Mouse (Mus musculus) midbrain, embryonic 15.5 days (tissue): Measurements from ENCODE around the gene Fdx1. TPM values are rescaled to one million over a fixed set of nuclear protein-coding genes. Genes with fewer than 3 reads are reported as not detected.

ENCODE experiments used
- ATAC-seq: fragments of 200-750 bp; cut with Nextera tagmentation; replicated peaks from 2 replicates; pipeline ENCODE4 v1.8.0; 2017; ENCODE audit warnings: moderate TSS enrichment
- H3K27ac ChIP-seq: fragments of 300-500 bp; sonication (generic); 2 replicates; pipeline ENCODE4 v1.5.1; 2015; ENCODE audit warnings: mild to moderate bottlenecking, inconsistent platforms
- H3K27me3 ChIP-seq: fragments of 300-500 bp; sonication (generic); replicated peaks from 2 replicates; pipeline ENCODE4 v1.6.1; 2015; ENCODE audit warnings: inconsistent platforms
- H3K36me3 ChIP-seq: fragments of 300-500 bp; sonication (generic); replicated peaks from 2 replicates; pipeline ENCODE4 v1.6.1; 2015; ENCODE audit warnings: inconsistent platforms
- H3K4me1 ChIP-seq: fragments of 300-500 bp; sonication (generic); 2 replicates; pipeline ENCODE4 v1.6.1; 2015; ENCODE audit warnings: inconsistent platforms
- H3K4me2 ChIP-seq: fragments of 300-500 bp; sonication (generic); 2 replicates; pipeline ENCODE4 v1.6.1; 2015; ENCODE audit warnings: inconsistent platforms, mild to moderate bottlenecking, moderate library complexity
- H3K4me3 ChIP-seq: fragments of 300-500 bp; sonication (generic); 2 replicates; pipeline ENCODE4 v1.5.1; 2015; ENCODE audit warnings: mild to moderate bottlenecking, inconsistent platforms
- H3K9ac ChIP-seq: fragments of 300-500 bp; sonication (generic); 2 replicates; pipeline ENCODE4 v1.6.1; 2015; ENCODE audit warnings: mild to moderate bottlenecking, inconsistent platforms
- H3K9me3 ChIP-seq: fragments of 300-500 bp; sonication (generic); 2 replicates; pipeline ENCODE4 v1.6.1; 2016; ENCODE audit warnings: inconsistent platforms
- WGBS: fragments of 180-500 bp; shearing (Covaris S2); methylation state at CpG from one replicate; pipeline ENCODE4 v1.1.7; 2015; ENCODE audit warnings: mixed read lengths; 5-methylcytosine and 5-hydroxymethylcytosine counted together
- polyA plus RNA-seq: library from polyadenylated mRNA; unstranded; fragments of >200 nt; fragmentation: Nextera tagmentation; extraction: Ambion mirVana; gene quantifications from 2 replicates; pipeline ENCODE4 v1.2.1, GENCODE M21; 2015

Fdx1 gene
- polyA plus RNA-seq, 1 experiment from 2014 or later, result 35.7 TPM

GRCm38 (mm10) chr9:51926629-51927028 lies 36.7 kb downstream of the Fdx1 start:
- no peak overlapping the region for H3K9ac ChIP-seq
- no peaks in the 10 kb centered on the region for H3K9me3 ChIP-seq
- ATAC-seq, result no peak
- H3K4me2 ChIP-seq, result no peak overlapping the region
- H3K27me3 ChIP-seq, result no peaks in the 10 kb centered on the region
- H3K4me1 ChIP-seq, result peaks cover 5% of the 10 kb centered on the region
- no peak overlapping the region for H3K4me3 ChIP-seq
- H3K27ac ChIP-seq, result no peak overlapping the region
- WGBS, result 94% methylated on average over 8 of the region's 8 CpGs
- no peaks in the 10 kb centered on the region for H3K36me3 ChIP-seq

GRCm38 (mm10) chr9:51924551-51925081 lies 38.7 kb downstream of the Fdx1 start:
- H3K9me3 ChIP-seq, result no peaks in the 10 kb centered on the region
- no peaks in the 10 kb centered on the region for H3K27me3 ChIP-seq
- no peak overlapping the region for H3K27ac ChIP-seq
- WGBS, result 89% methylated on average over 8 of the region's 8 CpGs
- H3K36me3 ChIP-seq, result no peaks in the 10 kb centered on the region
- no peak overlapping the region for H3K4me2 ChIP-seq
- no peak for ATAC-seq
- H3K4me3 ChIP-seq, result no peak overlapping the region
- peaks cover 5% of the 10 kb centered on the region for H3K4me1 ChIP-seq
- H3K9ac ChIP-seq, result no peak overlapping the region

GRCm38 (mm10) chr9:51922756-51923155 lies 40.6 kb downstream of the Fdx1 start:
- WGBS, result 36% methylated on average over 2 of the region's 2 CpGs

GRCm38 (mm10) chr9:51915580-51915979 lies 47.8 kb downstream of the Fdx1 start:
- Histone ChIP-seq H3K4me2 (no peak overlapping the region), H3K27me3 (no peaks in the 10 kb centered on the region), H3K9ac (no peak overlapping the region), H3K27ac (no peak overlapping the region), H3K36me3 (no peaks in the 10 kb centered on the region), H3K4me3 (no peak overlapping the region), H3K4me1 (no peaks in the 10 kb centered on the region), H3K9me3 (no peaks in the 10 kb centered on the region)
- ATAC-seq, result no peak
- WGBS, result 82% methylated on average over 1 of the region's 1 CpGs

More at GRCm38 (mm10) chr9:51922756-51923155, 40.6 kb downstream of the Fdx1 start:
- H3K4me2 ChIP-seq, result no peak overlapping the region
- no peaks in the 10 kb centered on the region for H3K9me3 ChIP-seq
- H3K27ac ChIP-seq, result no peak overlapping the region
- no peaks in the 10 kb centered on the region for H3K36me3 ChIP-seq
- no peak overlapping the region for H3K4me3 ChIP-seq
- H3K9ac ChIP-seq, result no peak overlapping the region
- ATAC-seq, result no peak
- H3K27me3 ChIP-seq, result no peaks in the 10 kb centered on the region
- no peaks in the 10 kb centered on the region for H3K4me1 ChIP-seq

- Histone ChIP-seq H3K36me3 (no peaks in the 10 kb centered on the region), H3K9me3 (no peaks in the 10 kb centered on the region), H3K4me3 (no peak overlapping the region), H3K27me3 (no peaks in the 10 kb centered on the region), H3K4me1 (no peaks in the 10 kb centered on the region), H3K27ac (no peak overlapping the region), H3K9ac (no peak overlapping the region), H3K4me2 (no peak overlapping the region)
- 77% methylated on average over 15 of the region's 15 CpGs for WGBS
- no peak for ATAC-seq
Measured at GRCm38 (mm10) chr9:51914481-51915120, 48.8 kb downstream of the Fdx1 start.

- H3K9ac ChIP-seq, result no peak overlapping the region
- ATAC-seq, result peak; percentile 75; the same call in 1 of the 2 replicates
- H3K36me3 ChIP-seq, result no peaks in the 10 kb centered on the region
- no peak overlapping the region for H3K27ac ChIP-seq
- H3K9me3 ChIP-seq, result no peaks in the 10 kb centered on the region
- 30% methylated on average over 2 of the region's 2 CpGs for WGBS
- H3K4me3 ChIP-seq, result no peak overlapping the region
- no peaks in the 10 kb centered on the region for H3K27me3 ChIP-seq
- H3K4me1 ChIP-seq, result no peaks in the 10 kb centered on the region
- no peak overlapping the region for H3K4me2 ChIP-seq
Measured at GRCm38 (mm10) chr9:51908838-51909237, 54.5 kb downstream of the Fdx1 start.

- 83% methylated on average over 3 of the region's 3 CpGs for WGBS
- no peak for ATAC-seq
- Histone ChIP-seq H3K9ac (no peak overlapping the region), H3K36me3 (no peaks in the 10 kb centered on the region), H3K27me3 (no peaks in the 10 kb centered on the region), H3K27ac (no peak overlapping the region), H3K4me1 (no peaks in the 10 kb centered on the region), H3K4me3 (no peak overlapping the region), H3K9me3 (no peaks in the 10 kb centered on the region), H3K4me2 (no peak overlapping the region)
Measured at GRCm38 (mm10) chr9:51908255-51908654, 55.1 kb downstream of the Fdx1 start.

- Histone ChIP-seq H3K9ac (no peak overlapping the region), H3K4me2 (no peak overlapping the region), H3K27me3 (no peaks in the 10 kb centered on the region), H3K27ac (no peak overlapping the region), H3K4me1 (no peaks in the 10 kb centered on the region), H3K9me3 (no peaks in the 10 kb centered on the region), H3K36me3 (no peaks in the 10 kb centered on the region), H3K4me3 (no peak overlapping the region)
- no peak for ATAC-seq
- WGBS, result 89% methylated on average over 8 of the region's 8 CpGs
Measured at GRCm38 (mm10) chr9:51906938-51907337, 56.4 kb downstream of the Fdx1 start.

Other genes with a start within 250 kb of the Fdx1 start
- 18.3 and 19.4 TPM in 2 replicates for gene Arhgap20, start 198.2 kb downstream of the Fdx1 start, polyA plus RNA-seq
- gene Rdx, start 83.6 kb upstream of the Fdx1 start, polyA plus RNA-seq, result 75.2 and 76.0 TPM in 2 replicates
- 6.0 and 6.4 TPM in 2 replicates for gene Zc3h12c, start 205.0 kb upstream of the Fdx1 start, polyA plus RNA-seq